Mouse (Mus musculus): ENCODE measurements around the gene Farsa. TPM values are rescaled to one million over a fixed set of nuclear protein-coding genes. Genes with fewer than 3 reads are reported as not detected.

Gene Farsa
- polyA plus RNA-seq, 1 experiment from 2014 or later = 83.1 TPM

GRCm38 (mm10) chr8:84837149-84837911 is 19.5 kb upstream of the Farsa start:
- Histone ChIP-seq H3K9ac (peak overlapping the region; percentile 96), H3K27ac (peak overlapping the region; percentile 98), H3K4me3 (replicated peaks) (peak overlapping the region; percentile 89), H3K27me3 (no peaks in the 10 kb centered on the region), H3K4me2 (peak overlapping the region; percentile 77), H3K4me1 (replicated peaks) (peaks cover 89% of the 10 kb centered on the region), H3K9me3 (replicated peaks) (no peaks in the 10 kb centered on the region), H3K36me3 (peaks cover 72% of the 10 kb centered on the region)
- 74% methylated on average over 8 of the region's 8 CpGs for WGBS (ENCODE audit: insufficient replicate concordance)
- no peak for ATAC-seq (ENCODE audit: low read depth)
- DNase-seq = no peak

GRCm38 (mm10) chr8:84837912-84838470 is 18.8 kb upstream of the Farsa start:
- DNase-seq (no peak), ATAC-seq (ENCODE audit: low read depth) (no peak)
- peak overlapping the region; percentile 77 for H3K4me2 ChIP-seq
- H3K27ac ChIP-seq = peak overlapping the region; percentile 98
- no peaks in the 10 kb centered on the region for H3K9me3 ChIP-seq (replicated peaks)
- peak overlapping the region; percentile 89 for H3K4me3 ChIP-seq (replicated peaks)
- H3K36me3 ChIP-seq = peaks cover 79% of the 10 kb centered on the region
- peaks cover 89% of the 10 kb centered on the region for H3K4me1 ChIP-seq (replicated peaks)
- H3K9ac ChIP-seq = peak overlapping the region; percentile 96
- H3K27me3 ChIP-seq = no peaks in the 10 kb centered on the region
- WGBS (ENCODE audit: insufficient replicate concordance) = 73% methylated on average over 15 of the region's 15 CpGs

GRCm38 (mm10) chr8:84838513-84838912 is 18.3 kb upstream of the Farsa start:
- Histone ChIP-seq H3K4me2 (peak overlapping the region; percentile 77), H3K27ac (peak overlapping the region; percentile 98), H3K4me3 (replicated peaks) (peak overlapping the region; percentile 89), H3K9me3 (replicated peaks) (no peaks in the 10 kb centered on the region), H3K36me3 (peaks cover 81% of the 10 kb centered on the region), H3K27me3 (no peaks in the 10 kb centered on the region), H3K4me1 (replicated peaks) (peaks cover 89% of the 10 kb centered on the region), H3K9ac (peak overlapping the region; percentile 96)
- 23% methylated on average over 5 of the region's 5 CpGs for WGBS (ENCODE audit: insufficient replicate concordance)
- ATAC-seq (ENCODE audit: low read depth) (peak; percentile 85), DNase-seq (peak; percentile 93)

GRCm38 (mm10) chr8:84839411-84839810 is 17.4 kb upstream of the Farsa start:
- H3K9ac ChIP-seq = peak overlapping the region; percentile 96
- no peaks in the 10 kb centered on the region for H3K9me3 ChIP-seq (replicated peaks)
- no peak for DNase-seq
- ATAC-seq (ENCODE audit: low read depth) = no peak
- peaks cover 89% of the 10 kb centered on the region for H3K4me1 ChIP-seq (replicated peaks)
- WGBS (ENCODE audit: insufficient replicate concordance) = 74% methylated on average over 2 of the region's 2 CpGs
- peak overlapping the region; percentile 98 for H3K27ac ChIP-seq
- H3K4me2 ChIP-seq = peak overlapping the region; percentile 74
- H3K36me3 ChIP-seq = peaks cover 81% of the 10 kb centered on the region
- H3K27me3 ChIP-seq = no peaks in the 10 kb centered on the region
- peak overlapping the region; percentile 89 for H3K4me3 ChIP-seq (replicated peaks)

- H3K4me1 ChIP-seq (replicated peaks) = peaks cover 89% of the 10 kb centered on the region
- H3K4me3 ChIP-seq (replicated peaks) = peak overlapping the region; percentile 89
- peaks cover 81% of the 10 kb centered on the region for H3K36me3 ChIP-seq
- peak overlapping the region; percentile 98 for H3K27ac ChIP-seq
- H3K9me3 ChIP-seq (replicated peaks) = no peaks in the 10 kb centered on the region
- H3K9ac ChIP-seq = peak overlapping the region; percentile 96
- ATAC-seq (ENCODE audit: low read depth) (no peak), DNase-seq (no peak)
- peak overlapping the region; percentile 74 for H3K4me2 ChIP-seq
- no peaks in the 10 kb centered on the region for H3K27me3 ChIP-seq
- WGBS (ENCODE audit: insufficient replicate concordance) = 0% methylated on average over 7 of the region's 7 CpGs
Observed at GRCm38 (mm10) chr8:84839875-84840247, 16.9 kb upstream of the Farsa start.

GRCm38 (mm10) chr8:84840248-84840999 is 16.4 kb upstream of the Farsa start, which contains the start of gene Rad23a:
TSS of gene Rad23a (minus strand) at chr8:84840665.
- ATAC-seq (ENCODE audit: low read depth) = peak; percentile 87
- DNase-seq = peak; percentile 92
- H3K9me3 ChIP-seq (replicated peaks) = no peaks in the 10 kb centered on the region
- under 1% methylated on average over 55 of the region's 55 CpGs for WGBS (ENCODE audit: insufficient replicate concordance)
- H3K27me3 ChIP-seq = no peaks in the 10 kb centered on the region
- H3K4me2 ChIP-seq = peak within 1 kb of the TSS; percentile 74
- H3K27ac ChIP-seq = peak within 1 kb of the TSS; percentile 98
- H3K9ac ChIP-seq = peak within 1 kb of the TSS; percentile 96
- H3K4me1 ChIP-seq (replicated peaks) = peaks cover 89% of the 10 kb centered on the region
- H3K4me3 ChIP-seq (replicated peaks) = peak within 1 kb of the TSS; percentile 89
- peaks cover 81% of the 10 kb centered on the region for H3K36me3 ChIP-seq

- DNase-seq (no peak), ATAC-seq (ENCODE audit: low read depth) (no peak)
- H3K36me3 ChIP-seq = peaks cover 77% of the 10 kb centered on the region
- H3K9me3 ChIP-seq (replicated peaks) = no peaks in the 10 kb centered on the region
- WGBS (ENCODE audit: insufficient replicate concordance) = 58% methylated on average over 1 of the region's 1 CpGs
- peaks cover 85% of the 10 kb centered on the region for H3K4me1 ChIP-seq (replicated peaks)
- peak overlapping the region; percentile 24; the same call in 1 of the 2 replicates for H3K9ac ChIP-seq
- no peak overlapping the region for H3K4me3 ChIP-seq (replicated peaks)
- H3K27me3 ChIP-seq = no peaks in the 10 kb centered on the region
- H3K27ac ChIP-seq = peak overlapping the region; percentile 98
- peak overlapping the region; percentile 15; the same call in 1 of the 2 replicates for H3K4me2 ChIP-seq
Observed at GRCm38 (mm10) chr8:84841514-84841913, 15.3 kb upstream of the Farsa start.

GRCm38 (mm10) chr8:84844397-84845070 is 12.3 kb upstream of the Farsa start:
- WGBS (ENCODE audit: insufficient replicate concordance) = 80% methylated on average over 9 of the region's 9 CpGs
- H3K4me1 ChIP-seq (replicated peaks) = peaks cover 72% of the 10 kb centered on the region
- DNase-seq = no peak

GRCm38 (mm10) chr8:84845355-84846093 is 11.3 kb upstream of the Farsa start:
- Histone ChIP-seq H3K4me2 (peak overlapping the region; percentile 80), H3K36me3 (peaks cover 51% of the 10 kb centered on the region), H3K9me3 (replicated peaks) (no peaks in the 10 kb centered on the region), H3K9ac (peak overlapping the region; percentile 92), H3K4me1 (replicated peaks) (peaks cover 69% of the 10 kb centered on the region), H3K4me3 (replicated peaks) (peak overlapping the region; percentile 89), H3K27ac (peak overlapping the region; percentile 91), H3K27me3 (no peaks in the 10 kb centered on the region)
- WGBS (ENCODE audit: insufficient replicate concordance) = 12% methylated on average over 12 of the region's 12 CpGs
- DNase-seq = no peak
- ATAC-seq (ENCODE audit: low read depth) = no peak

More at GRCm38 (mm10) chr8:84844397-84845070, 12.3 kb upstream of the Farsa start:
- Histone ChIP-seq H3K27ac (peak overlapping the region; percentile 54), H3K36me3 (peaks cover 51% of the 10 kb centered on the region), H3K4me2 (peak overlapping the region; percentile 80), H3K4me3 (replicated peaks) (peak overlapping the region; percentile 89), H3K9ac (peak overlapping the region; percentile 92), H3K27me3 (no peaks in the 10 kb centered on the region), H3K9me3 (replicated peaks) (no peaks in the 10 kb centered on the region)
- ATAC-seq (ENCODE audit: low read depth) = no peak

GRCm38 (mm10) chr8:84846094-84846721 is 10.6 kb upstream of the Farsa start:
- DNase-seq (no peak), ATAC-seq (ENCODE audit: low read depth) (peak; percentile 30)
- peak overlapping the region; percentile 80 for H3K4me2 ChIP-seq
- H3K4me3 ChIP-seq (replicated peaks) = peak overlapping the region; percentile 89
- H3K27me3 ChIP-seq = no peaks in the 10 kb centered on the region
- H3K9ac ChIP-seq = peak overlapping the region; percentile 92
- WGBS (ENCODE audit: insufficient replicate concordance) = under 1% methylated on average over 30 of the region's 30 CpGs
- H3K9me3 ChIP-seq (replicated peaks) = no peaks in the 10 kb centered on the region
- H3K27ac ChIP-seq = peak overlapping the region; percentile 91
- peaks cover 64% of the 10 kb centered on the region for H3K4me1 ChIP-seq (replicated peaks)
- H3K36me3 ChIP-seq = peaks cover 49% of the 10 kb centered on the region

Measured in liver, embryonic 13.5 days (tissue).